Mouse (Mus musculus) heart, postnatal 36 days (tissue): ENCODE measurements around the gene Mamstr. TPM values are rescaled to one million over a fixed set of nuclear protein-coding genes. Genes with fewer than 3 reads are reported as not detected.
A peak's percentile ranks its signal among the peaks of the same experiment; 100 is the strongest.
"Not testable (repeated sequence)": the region's sequence is repeated elsewhere in the genome, so short reads cannot be mapped to it uniquely, and the experiment has no call there.

Source experiments
- DNase-seq, 2 experiments: peaks; one replicate each; pipeline ENCODE4 v3.0.0; 2021 to 2022
- intact Hi-C: fragments of 180-260 bp; cut with DNase I; formaldehyde crosslinking; loops from one replicate; pipeline ENCODE4 v1.15.1; 2025
- total RNA-seq, 2 experiments: library from RNA; stranded (reverse); gene quantifications; 2 replicates each; pipeline ENCODE4 v1.2.3; 2021

Gene Mamstr
- total RNA-seq, 2 experiments from 2014 or later: 4.3 to 7.5 TPM

DNA sequence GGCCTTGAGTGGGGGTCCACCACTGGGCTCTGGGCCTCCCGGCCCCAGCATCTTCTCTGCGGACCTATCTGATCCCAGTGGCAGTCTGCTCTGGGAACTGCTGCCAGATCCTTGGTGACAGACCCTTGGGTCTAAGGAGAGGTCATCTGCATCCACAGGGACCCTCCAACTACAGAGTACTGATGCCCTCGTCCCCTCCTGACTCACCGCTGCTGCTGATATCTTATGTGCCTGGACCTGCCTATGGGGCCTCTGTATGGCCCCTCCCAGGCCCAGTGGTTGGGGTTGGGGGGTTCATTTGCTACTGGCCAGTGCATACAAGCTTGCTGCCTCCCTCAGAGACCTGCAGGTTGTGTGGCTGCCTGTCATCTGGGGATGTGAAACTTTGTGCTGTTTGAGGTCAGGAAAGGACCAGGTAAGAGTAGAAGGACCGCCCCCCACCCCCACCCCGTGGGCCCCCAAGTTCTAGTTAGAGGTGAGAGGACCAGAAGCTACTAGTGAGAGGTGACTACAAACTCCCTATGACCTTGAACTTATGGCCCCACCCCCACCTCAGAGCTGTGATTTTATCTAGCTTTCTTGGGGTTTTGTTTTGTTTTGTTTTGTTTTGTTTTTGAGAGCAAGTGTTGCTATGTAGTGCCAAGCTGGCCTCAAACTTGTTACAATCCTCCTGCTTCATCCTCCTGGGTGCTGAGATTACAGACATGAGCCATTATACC, 5.3 kb downstream of the Mamstr start:
- no peak for DNase-seq
- intact Hi-C loops: no loop called here

DNA sequence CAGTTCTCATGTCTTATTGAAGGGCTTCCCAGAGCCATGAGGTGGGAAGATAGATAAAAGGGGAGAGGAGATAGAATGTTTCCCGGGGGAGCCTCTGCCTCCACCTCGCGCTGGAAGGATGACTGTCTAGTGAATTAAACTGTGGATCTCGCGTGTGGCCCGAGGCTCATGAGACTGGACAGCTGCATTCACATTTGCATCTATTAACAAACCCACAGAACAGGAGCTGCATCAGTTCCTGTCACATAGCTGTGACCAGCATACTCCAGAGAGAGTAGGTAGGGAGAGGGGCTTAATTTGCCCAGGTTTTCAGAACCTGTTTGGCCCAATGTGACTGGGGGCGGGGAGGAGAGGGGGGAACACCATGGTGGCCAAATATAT, 5.8 kb downstream of the Mamstr start:
- DNase-seq: no peak
- intact Hi-C loops: no loop called here

DNA sequence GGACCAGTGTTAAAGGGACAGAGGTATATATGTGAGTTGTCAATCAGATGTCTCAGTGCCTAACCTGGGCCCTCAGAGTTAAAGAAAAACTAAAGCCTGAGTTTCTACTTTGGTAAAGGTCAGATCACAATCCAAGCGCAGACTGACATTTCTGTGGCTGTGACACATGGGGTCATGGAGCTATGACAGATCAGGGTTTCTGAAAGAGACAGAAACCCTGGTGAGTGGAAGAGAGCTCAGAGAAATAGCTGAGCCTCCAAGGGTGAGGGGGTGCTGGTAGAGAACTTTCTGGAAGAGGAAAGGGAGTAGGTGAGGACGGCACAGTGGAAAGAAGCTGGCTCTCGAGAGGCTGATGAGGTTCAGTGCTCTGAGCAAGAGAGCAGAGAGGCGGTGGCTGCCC, 6.9 kb downstream of the Mamstr start:
- intact Hi-C loops: no loop called here
- DNase-seq: no peak

DNA sequence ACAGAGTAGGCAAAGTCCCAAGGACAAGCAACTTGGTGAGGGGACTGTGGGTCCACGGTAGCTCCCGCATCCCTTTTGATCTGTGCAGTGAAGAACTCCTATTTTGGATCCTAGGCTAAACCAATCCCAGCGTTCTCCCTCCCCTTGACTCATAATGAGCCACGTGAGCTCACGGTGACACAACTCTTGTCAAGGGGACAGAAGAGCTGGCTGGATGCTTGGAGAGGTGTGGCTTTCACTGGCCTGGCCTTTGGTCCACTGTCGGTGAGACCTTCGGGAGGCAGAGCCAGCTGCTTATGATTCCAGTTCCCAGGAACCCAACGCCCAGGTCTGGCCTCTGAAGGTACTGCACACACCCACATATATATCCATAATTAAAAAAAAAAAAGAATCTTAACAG, 9.6 kb downstream of the Mamstr start:
- peak in 1 of 2 experiments; percentile 43 for DNase-seq
- intact Hi-C loops: no loop called here

DNA sequence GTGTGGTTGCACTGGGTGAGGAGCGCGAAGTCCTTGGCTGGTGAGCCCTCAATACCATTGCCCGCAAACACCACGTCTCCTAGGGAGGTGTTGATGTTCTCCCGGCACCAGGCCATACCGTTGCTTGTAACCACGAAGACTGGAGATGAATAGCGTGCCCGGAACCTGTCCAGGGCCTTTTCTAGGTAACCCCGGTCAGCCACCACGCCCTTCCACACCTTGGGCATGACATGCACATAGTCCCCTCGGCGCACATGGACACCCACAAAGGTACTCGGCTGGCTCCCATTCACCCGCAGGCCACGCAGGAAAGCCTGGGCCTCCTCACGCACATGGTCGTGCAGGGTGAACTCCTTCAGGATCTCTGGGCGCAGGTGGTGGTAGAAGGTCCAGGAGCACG, 10.7 kb downstream of the Mamstr start:
- intact Hi-C loops, DNase-seq: not testable (repeated sequence)

DNA sequence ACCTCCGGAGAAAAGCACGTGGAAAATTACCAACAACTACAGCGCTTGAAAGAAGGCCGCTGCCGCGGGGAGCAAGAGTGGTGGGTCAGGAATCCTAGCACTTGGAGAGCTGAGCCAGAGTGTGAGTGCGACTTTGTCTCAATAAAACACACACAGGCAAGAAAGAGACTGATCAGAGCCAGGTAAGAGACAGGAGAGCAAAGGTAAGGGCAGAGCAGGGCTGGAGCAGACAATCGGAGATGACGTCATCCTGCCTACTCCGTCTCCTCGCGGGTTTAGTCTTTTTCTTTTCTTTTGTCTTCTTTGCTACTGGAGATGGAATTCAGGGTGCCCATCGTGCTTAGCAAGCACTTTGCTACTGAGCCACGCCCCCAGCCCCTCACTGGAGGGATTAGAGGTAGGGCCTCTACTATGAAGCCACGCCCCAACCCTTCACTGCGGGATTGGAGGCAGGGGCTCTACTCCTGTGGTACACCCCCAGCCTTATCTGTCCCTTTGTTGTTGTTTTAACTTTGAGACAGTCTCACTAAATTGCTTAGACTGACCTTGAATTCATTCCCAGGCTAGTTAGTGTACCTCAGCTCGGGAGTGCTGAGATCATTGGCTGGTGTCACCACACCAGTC, 14.8 kb downstream of the Mamstr start:
- DNase-seq: no peak
- intact Hi-C loops: loop anchor here (2.0 kb wide), 1 partner anchor 20 kb away; no protein-coding TSS in a partner anchor

DNA sequence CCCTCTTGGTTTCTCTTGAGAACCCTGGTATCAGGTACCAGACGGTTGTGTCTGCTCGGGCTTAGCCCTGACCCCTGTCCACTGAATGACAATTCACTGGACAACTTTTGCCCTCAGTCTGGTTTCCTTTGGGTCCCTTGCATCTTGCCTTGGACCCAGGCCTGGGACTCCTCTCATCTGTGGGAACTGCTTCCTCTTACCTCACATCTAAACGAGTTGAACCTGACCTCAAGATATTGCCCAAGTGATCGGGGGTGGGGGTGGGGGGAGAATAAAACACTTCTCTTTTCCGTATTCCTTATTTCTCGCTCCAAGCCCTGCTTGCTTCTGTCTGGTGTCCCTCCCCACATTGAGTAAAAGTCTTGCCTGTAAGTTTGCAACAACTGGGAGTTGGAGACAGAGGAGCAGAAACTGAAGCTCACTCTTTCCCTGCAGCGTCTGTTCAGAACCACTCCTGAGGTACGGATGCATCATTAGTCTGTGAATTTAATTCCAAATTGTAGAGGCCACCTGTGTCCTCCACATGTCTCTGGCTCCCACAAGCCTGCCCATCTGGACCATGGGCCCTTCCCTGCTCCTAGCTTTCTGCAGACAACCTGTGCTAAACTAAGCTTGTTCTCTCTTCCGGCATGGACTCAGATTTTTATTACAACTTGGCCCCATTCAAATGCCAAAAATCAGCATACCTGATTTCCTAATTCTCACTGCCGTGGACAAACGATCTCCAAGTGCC, 21.1 kb downstream of the Mamstr start:
- DNase-seq: no peak
- intact Hi-C loops: no loop called here

DNA sequence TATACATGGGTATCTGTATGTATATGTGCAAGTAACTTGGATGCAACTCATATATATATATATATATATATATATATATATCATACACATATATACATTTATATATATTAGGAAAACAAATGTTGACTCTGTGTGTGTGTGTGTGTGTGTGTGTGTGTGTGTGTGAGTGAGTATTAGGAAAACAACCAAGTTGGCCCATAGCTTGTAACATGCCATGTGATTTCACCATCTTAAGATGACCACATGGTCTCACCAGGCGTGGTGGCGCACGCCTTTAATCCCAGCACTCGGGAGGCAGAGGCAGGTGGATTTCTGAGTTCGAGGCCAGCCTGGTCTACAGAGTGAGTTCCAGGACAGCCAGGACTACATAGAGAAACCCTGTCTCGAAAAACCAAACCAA, 21.9 kb downstream of the Mamstr start:
- intact Hi-C loops, DNase-seq: not testable (repeated sequence)

DNA sequence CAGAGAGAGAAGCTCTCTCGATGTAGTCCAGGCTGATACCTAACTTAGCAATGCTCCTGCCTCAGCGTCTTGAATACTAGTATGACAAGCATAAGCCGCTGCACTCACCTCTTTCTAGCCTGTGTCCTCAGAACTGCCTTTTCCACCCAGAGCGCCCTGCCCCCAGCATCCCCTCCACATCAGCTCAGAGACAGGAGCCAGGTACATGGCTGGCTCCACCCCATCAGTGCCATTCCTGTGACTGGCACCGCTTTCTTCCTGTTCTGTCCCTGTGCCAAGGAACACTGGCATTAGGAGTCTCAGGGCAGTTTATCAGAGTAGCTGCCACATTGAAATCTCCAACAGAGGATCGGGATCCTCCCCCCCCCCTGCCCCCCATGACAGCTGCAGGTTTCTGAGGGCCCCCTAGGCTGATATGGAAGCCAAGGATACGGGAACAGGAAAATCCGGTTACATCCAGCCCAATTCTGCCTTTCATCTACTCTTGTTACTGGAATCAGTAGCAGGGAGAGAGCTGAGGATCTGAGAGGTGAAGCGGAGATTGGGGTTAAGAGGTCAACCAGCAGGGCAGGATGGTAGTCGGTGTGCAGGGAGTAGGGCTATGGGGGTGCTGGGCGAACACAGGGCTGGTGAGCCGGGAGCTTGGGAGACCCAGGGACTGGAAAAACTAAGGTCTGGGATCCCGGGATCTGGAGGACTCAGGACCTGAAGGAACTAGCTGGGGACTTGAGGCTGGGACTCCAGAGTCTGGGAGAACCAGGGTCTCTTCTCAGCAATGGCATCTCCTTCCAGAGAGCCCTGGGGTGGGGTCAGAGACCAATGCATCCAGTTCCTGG, 25.7 kb downstream of the Mamstr start:
- intact Hi-C loops: no loop called here
- DNase-seq: no peak

DNA sequence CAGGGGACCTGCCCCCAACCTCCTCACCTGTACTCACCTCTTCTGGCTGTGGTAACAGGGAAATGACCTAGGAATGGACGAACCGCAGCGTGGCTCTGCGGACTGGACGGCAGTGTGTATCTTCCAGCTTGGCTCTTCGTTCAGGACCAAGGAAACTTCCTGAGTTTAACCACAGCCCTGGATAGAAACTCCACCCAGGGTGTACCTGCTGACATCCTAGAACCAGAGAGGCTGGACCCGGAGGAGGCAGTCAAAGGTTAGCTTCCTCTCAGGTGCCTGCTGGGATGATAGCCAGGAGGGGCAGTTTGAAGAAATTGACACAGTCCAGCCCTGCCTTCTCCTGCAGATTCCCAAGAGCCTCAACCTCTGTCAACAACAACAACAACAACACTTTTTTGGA, 26.4 kb downstream of the Mamstr start, which contains the start of gene Fut2:
Fut2 (minus strand) TSS at position 234 of the 400 bp plus-strand sequence.
- intact Hi-C loops: no loop called here
- no peak for DNase-seq

DNA sequence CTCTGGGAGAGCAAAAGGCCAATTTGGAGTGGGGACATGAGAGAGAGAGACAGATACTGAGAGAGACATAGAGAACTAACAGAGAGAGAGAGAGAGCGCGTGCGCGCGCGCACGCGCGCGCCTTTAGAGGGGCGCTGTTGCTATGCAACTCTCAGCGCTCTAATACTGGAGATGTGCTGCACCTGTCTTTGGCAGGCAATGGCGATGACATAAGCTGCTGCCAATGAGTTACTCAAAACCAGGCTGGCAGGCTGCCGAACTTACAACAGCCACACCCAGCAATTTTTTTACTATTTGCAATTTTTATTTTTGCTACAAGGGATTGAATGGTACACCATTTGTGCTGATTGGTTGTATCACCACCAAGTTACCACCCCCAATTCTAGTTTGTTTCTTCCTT, 28.0 kb downstream of the Mamstr start:
- DNase-seq: no peak
- intact Hi-C loops: no loop called here

DNA sequence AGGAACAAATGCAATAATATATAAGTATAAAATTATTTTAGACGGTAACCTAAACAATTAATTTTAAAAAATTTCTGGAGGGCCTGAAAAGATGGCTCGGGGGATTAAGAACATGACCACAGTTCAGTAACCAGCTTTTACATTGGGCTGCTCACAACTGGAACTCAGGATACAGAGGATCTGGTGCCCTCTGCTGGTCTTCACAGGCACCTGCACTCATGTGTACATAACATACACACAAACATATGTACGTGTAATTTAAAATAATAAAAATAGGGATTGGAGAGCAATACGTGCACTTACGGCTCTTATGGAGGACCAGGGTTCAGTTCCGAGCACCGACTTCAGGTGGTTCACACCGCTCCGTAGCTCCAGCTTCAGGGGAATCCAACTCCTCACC, 29.1 kb downstream of the Mamstr start:
- DNase-seq: no peak
- intact Hi-C loops: no loop called here

DNA sequence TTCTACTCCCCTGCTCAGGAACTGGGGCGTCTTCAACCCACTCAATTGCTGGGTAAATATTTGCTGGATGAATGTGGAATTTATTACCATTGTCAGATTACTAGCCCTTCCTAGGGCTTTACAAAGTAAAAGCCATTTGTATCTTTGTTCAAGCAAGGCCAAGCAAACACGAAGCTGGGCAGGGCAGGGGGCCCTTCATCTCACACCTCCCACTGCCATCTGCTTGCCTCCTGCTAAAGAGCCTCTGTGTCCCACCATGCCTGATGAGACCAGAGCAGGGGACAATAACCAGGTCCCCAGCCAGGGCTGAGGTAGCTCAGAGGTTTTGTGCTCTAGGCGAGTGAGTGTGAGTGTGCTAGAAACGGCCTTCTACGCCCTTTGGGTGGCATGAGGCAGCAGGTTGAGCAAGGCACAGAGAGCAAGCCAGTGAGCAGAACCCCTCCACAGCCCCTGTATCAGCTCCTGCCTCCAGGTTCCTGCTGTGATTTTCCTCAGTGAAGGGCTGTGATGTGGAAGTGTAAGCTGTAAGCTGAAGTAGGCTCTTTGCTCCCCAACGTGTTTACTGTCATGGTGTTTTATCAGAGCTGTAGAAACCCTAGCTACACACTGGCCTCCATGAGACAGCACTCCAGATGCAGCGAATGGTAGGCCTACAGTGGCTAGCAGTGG, 38.0 kb downstream of the Mamstr start:
- intact Hi-C loops: no loop called here
- DNase-seq: no peak

DNA sequence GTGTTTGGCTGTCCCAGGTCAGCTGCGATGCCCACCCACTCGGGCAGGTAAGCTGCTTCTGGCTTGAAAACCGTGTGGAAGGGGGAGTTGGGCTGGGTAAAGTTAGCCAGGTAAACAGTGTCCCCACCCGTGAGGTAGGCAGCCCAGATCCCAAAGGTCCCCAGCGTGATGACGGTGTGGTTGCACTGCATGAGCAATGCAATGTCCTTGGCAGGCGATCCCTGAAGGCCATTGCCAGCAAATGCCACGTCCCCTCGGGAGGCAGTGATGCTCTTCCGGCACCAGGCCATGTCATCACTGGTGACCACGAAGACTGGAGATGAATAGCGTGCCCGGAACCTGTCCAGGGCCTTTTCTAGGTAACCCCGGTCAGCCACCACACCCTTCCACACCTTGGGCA, 38.7 kb downstream of the Mamstr start:
- DNase-seq: no peak
- intact Hi-C loops: no loop called here

DNA sequence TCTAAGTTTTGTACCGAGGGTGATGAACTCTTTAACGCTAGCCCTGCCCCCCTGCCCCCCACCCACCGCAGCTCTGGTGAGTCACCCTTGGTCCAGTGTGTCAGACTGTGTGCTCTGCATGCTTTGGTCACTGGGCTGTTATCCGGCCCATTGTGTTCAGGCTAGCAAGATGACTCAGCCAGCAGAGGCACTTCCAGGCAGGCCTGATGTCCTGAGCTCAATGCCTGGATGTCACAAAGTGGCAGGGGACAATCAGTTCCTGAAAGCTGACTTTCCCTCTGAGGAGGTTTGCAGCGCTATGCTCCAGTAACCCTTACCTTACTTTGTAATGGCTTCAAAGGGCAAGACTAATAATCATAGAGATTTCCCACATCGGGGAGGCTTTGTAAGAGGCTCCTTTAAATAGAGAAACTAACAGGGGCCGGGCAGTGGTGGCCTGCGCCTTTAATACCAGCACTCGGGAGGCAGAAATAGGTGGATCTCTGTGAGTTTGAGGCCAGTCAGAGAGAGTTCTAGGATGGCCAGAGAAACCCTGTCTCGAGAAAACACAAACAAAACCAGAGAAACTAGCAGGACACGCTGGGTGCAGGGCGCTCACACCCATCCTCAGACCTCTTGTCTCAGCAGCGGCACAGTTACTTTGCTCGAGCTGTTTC, 40.3 kb downstream of the Mamstr start:
- intact Hi-C loops: loop anchor here (5.0 kb wide), 1 partner anchor 123 kb away; no protein-coding TSS in a partner anchor
- DNase-seq: peak; percentile 53 to 57

DNA sequence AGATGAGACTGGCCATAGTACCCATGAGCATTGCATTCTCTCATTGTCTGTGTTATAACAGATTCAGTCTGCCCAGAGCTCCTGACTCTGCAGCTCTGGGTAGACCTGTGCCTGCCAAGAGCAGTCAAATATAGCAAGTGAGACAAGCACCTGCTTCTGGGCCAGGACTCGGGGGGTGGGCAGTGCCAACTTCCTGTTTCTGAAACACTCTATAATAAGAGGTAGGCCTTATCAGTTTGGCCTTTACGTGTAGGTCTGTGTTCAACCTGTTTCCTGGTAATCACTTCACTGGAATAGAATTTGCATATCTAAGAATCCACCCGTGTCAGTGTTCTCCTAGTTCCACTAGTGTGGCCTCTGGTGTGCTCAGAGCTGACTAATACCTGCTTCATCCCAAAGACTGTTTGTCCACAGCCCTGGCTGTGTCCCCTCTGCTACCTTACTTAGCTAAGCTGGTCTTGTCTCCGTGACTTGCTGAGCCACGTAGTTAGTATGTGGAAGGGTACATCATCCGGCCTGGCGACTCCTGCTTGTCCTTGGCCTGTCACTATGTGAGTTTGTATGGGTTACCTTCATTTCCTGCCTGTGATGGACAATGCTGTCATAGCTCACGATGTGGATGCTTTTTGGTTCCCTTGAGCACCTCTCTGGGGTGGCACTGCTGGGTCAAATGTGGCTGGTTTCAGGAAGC, 41.4 kb downstream of the Mamstr start:
- peak; percentile 34 to 53 for DNase-seq
- intact Hi-C loops: loop anchor here (5.0 kb wide), 1 partner anchor 124 kb away; no protein-coding TSS in a partner anchor

DNA sequence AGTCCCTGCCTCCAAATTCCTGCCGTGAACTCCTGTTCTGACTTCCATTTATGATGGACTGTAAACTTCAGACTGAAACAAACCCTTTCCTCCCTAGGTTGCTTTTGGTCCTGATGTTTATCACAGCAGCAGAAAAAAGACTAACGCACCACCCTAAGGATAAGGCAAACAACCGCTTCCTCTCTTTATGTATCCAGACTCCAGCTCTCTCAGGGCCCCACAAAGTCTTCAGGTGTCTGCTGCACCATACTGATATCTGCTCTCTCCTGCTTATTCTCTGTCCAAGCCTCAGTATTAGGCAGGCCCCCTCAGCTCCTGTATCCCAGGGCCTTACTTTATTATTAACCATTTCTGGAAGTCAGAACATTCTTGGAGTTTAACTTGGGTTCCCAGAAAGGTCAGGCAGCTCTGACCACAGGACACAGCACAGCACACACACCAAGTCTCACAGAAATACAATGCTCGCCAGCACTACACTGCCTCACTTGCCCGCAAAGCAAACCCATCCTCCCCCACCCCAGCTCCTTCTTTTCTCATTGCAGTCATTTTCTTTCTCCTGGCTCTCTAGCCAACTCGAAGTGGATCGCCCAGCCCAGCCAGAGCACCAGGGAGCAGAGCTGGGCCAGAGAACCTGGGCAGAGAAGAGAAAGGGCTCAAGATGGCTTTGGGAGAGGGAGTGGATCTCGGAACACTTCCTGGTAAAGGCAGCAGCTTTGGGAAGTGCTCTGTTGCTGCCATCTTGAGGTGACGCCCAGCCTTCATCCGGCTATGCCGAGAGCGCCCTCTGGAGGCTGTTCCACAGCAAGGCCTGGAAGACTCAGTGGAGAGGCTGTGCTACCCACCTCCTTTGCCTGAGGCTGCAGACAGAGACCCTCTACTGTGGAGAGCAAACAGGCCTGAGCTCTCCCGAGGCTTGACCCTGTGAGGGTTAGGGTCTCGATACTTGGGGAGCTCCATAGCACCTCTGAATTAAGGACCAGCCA, 42.7 kb downstream of the Mamstr start:
- intact Hi-C loops: loop anchor here (1.0 to 5.0 kb wide), 4 partner anchors 40 to 125 kb away; no protein-coding TSS in a partner anchor
- peak; percentile 85 to 89 for DNase-seq
